Mouse (Mus musculus) forebrain, postnatal 0 days (tissue): ENCODE measurements around the gene 4930579G24Rik. TPM values are rescaled to one million over a fixed set of nuclear protein-coding genes. Genes with fewer than 3 reads are reported as not detected.

Experiments used
- ATAC-seq: fragments of 200-750 bp; cut with Nextera tagmentation; 2 replicates; pipeline ENCODE4 v1.8.0; 2017; ENCODE audit warnings: mild to moderate bottlenecking, moderate library complexity
- DNase-seq: peaks from one replicate; pipeline ENCODE4 v3.0.0-alpha.2; 2015
- H3K27ac ChIP-seq: fragments of 300-500 bp; sonication (generic); 2 replicates; pipeline ENCODE4 v1.5.1; 2014; ENCODE audit warnings: low read depth, mild to moderate bottlenecking, antibody characterized with exemption, low read length, moderate library complexity, mixed read lengths
- H3K27me3 ChIP-seq: fragments of 300-500 bp; sonication (generic); 2 replicates; pipeline ENCODE4 v1.6.1; 2014; ENCODE audit warnings: mild to moderate bottlenecking, low read length, mixed read lengths; ENCODE audit not compliant: insufficient read depth
- H3K36me3 ChIP-seq: fragments of 300-500 bp; sonication (generic); 2 replicates; pipeline ENCODE4 v1.6.1; 2014; ENCODE audit warnings: mild to moderate bottlenecking, moderate library complexity; ENCODE audit not compliant: insufficient read depth
- H3K4me1 ChIP-seq: fragments of 300-500 bp; sonication (generic); 2 replicates; pipeline ENCODE4 v1.6.1; 2014; ENCODE audit warnings: antibody characterized with exemption; ENCODE audit not compliant: insufficient read depth
- H3K4me2 ChIP-seq: fragments of 300-500 bp; sonication (generic); 2 replicates; pipeline ENCODE4 v1.6.1; 2014; ENCODE audit warnings: low read depth, mild to moderate bottlenecking, moderate library complexity
- H3K4me3 ChIP-seq: fragments of 300-500 bp; sonication (generic); 2 replicates; pipeline ENCODE4 v1.5.1; 2014; ENCODE audit warnings: low read depth, low read length, mixed read lengths
- H3K9ac ChIP-seq: fragments of 300-500 bp; sonication (generic); 2 replicates; pipeline ENCODE4 v1.6.1; 2014; ENCODE audit warnings: mild to moderate bottlenecking
- H3K9me3 ChIP-seq: fragments of 300-500 bp; sonication (generic); 2 replicates; pipeline ENCODE4 v1.6.1; 2016; ENCODE audit warnings: low read length
- CTCF ChIP-seq: sonication (generic); IDR thresholded peaks from 2 replicates; pipeline ENCODE4 v1.5.1; 2016; ENCODE audit warnings: antibody characterized with exemption, control low read depth, low read depth
- WGBS: fragments of 180-500 bp; shearing (Covaris S2); extraction: QIAGEN DNeasy Blood & Tissue Kit; methylation state at CpG from one replicate; pipeline ENCODE4 v1.1.7; 2014; 5-methylcytosine and 5-hydroxymethylcytosine counted together
- polyA plus RNA-seq: library from polyadenylated mRNA; unstranded; fragments of >200 nt; fragmentation: Nextera tagmentation; extraction: Ambion mirVana; gene quantifications from 2 replicates; pipeline ENCODE4 v1.2.1, GENCODE M21; 2015
- total RNA-seq: library from RNA; depleted of rRNA; stranded (reverse); fragments of >200 nt; gene quantifications from 2 replicates; pipeline ENCODE4 v1.2.3, GENCODE M21; 2014; rRNA removed

Gene 4930579G24Rik
- total RNA-seq (4.1 and 4.2 TPM in 2 replicates), polyA plus RNA-seq (3.9 and 4.5 TPM in 2 replicates)

DNA sequence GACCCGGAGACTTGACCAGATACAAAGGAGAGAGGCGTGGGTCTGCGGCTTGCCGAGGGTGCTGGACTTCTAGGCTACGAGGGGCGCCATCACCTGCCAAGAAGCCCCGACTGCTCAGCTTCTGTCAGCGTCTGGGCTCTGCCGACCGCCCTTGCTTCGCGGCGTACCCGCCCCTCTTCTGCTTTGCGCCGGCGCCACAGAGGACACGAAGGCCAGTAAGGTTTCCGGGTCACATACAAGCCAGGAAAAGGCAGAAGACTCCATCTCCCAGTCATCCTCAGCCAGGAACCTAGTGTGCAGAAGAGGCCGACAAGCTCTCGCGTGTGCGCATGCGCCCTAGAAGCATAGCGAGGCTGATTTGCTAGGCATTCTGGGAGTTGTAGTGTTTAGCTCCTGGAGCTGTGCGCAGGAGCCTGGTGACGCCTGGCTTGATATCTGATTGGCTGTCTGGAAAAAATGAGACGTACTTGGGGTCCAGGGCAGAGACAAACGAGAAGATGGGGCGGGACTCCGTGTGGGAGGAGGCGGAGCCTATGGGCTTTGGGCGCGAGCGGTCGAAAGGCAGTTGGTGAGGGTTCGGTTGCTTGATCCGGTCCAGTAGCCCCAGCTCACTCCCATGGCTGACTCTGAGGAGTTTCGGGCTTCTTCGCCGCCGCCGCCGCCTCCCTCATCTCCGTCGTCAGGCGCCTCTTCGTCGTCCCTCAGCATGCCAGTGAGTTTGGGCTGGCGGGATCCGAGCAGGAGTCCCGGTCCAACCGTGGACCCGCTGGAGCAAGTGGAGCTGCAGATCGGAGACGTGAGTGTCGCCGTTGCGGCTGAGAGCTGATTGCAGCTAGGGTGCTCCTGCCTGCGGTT, at the start of gene 4930579G24Rik:
Gene 4930579G24Rik, plus strand, starts transcription at position 519 of the 855 bp plus-strand sequence.
- ATAC-seq (peak; percentile 98), DNase-seq (peak; percentile 99)
- Histone ChIP-seq H3K27ac (peak within 1 kb of the TSS; percentile 76), H3K4me2 (peak within 1 kb of the TSS; percentile 83), H3K36me3 (0 out of 2 replicates have a peak, but pooled peaks cover 7% of the 10 kb centered on the region), H3K9ac (peak within 1 kb of the TSS; percentile 60), H3K4me3 (peak within 1 kb of the TSS; percentile 75), H3K27me3 (no peaks in the 10 kb centered on the region), H3K9me3 (no peaks in the 10 kb centered on the region), H3K4me1 (0 out of 2 replicates have a peak, but pooled peaks cover 5% of the 10 kb centered on the region)
- peak; percentile 1; the same call in 1 of the 2 replicates for TF ChIP-seq CTCF
- under 1% methylated on average over 60 of the region's 60 CpGs for WGBS

DNA sequence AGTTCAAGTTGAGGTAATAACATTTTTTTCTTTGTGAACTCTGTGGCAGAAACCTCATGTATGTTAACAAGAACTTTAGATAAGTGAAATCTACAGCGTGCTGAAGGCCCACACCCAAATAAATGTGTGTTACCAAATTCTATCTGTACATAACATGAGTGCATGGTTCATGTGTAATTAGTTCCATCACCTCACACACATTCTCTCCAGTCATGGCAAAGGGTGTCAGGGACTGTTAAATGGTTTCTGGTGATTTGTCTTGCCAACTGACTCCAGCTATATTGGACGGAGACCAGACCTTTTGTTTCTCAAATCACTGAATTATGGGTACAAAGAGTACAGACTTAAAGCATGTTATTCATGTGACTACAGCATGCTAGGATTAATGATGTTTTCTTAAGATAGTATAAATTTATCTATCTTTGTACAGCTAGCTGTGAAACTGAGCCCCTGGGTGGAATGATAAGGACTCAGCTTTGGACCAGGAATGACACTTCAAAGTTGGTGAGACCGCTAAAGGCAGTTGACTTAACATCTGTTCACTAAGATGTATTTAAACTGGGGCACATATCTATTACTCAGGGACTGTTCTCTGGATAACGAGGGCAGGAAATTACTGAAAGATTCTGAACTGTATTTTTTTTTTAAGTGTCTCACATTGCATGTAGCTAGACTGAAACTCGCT, 48.8 kb upstream of the 4930579G24Rik start:
- DNase-seq (no peak), ATAC-seq (no peak)
- no peaks in the 10 kb centered on the region for H3K9me3 ChIP-seq
- no peaks in the 10 kb centered on the region for H3K27me3 ChIP-seq
- 0 out of 2 replicates have a peak, but pooled peaks cover 4% of the 10 kb centered on the region for H3K4me1 ChIP-seq
- H3K4me3 ChIP-seq, result no peak overlapping the region
- no peak overlapping the region for H3K9ac ChIP-seq
- H3K4me2 ChIP-seq, result no peak overlapping the region
- H3K36me3 ChIP-seq, result no peaks in the 10 kb centered on the region
- WGBS, result 73% methylated on average over 5 of the region's 5 CpGs
- no peak for TF ChIP-seq CTCF
- H3K27ac ChIP-seq, result no peak overlapping the region

DNA sequence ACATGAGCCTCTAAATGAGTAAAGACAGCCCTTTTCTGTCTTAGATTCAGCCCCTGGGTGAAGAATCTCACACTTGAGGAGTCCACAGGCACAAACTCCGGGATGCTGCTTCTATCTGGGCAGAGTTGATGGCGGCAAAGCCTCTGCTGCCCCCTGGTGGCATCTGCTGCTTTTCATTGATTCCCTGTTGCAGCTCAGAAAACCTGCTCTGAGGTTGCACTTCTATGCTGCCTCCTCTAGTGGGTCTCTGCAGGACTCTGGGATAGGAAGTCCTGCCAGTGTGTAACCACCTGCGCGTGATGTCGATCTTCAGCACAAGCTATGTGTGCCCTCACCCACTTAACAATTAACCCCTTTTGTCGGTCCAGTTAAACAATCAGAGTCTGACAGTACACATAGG, 42.1 kb upstream of the 4930579G24Rik start:
- Histone ChIP-seq H3K4me2 (no peak overlapping the region), H3K9ac (no peak overlapping the region), H3K4me3 (no peak overlapping the region), H3K27ac (no peak overlapping the region), H3K27me3 (no peaks in the 10 kb centered on the region), H3K9me3 (no peaks in the 10 kb centered on the region), H3K4me1 (0 out of 2 replicates have a peak, but pooled peaks cover 3% of the 10 kb centered on the region), H3K36me3 (no peaks in the 10 kb centered on the region)
- DNase-seq (peak; percentile 96), ATAC-seq (peak; percentile 87)
- TF ChIP-seq CTCF, result peak; percentile 99
- 2% methylated on average over 6 of the region's 6 CpGs for WGBS

DNA sequence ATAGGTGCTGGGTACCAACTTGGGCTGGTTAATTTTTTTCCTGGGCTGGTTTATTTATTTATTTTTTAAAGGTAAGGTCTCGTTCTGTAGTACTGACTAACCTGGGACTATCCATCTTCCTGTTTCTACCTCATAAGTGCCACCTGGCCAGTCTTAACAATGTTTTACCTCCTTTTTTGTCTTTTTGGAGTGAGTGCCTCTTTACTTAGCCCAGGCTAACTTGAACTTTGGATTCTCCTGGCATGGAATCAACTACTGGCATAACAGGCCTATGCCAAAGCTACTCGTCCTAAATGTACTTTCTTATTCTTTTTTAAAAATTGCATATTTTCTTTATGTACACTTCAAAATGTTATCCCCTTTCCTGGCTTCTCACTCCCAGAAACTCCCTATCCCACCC, 39.2 kb upstream of the 4930579G24Rik start:
- no peak overlapping the region for H3K27ac ChIP-seq
- H3K4me1 ChIP-seq, result 0 out of 2 replicates have a peak, but pooled peaks cover 3% of the 10 kb centered on the region
- H3K9ac ChIP-seq, result no peak overlapping the region
- ATAC-seq, result no peak
- H3K4me2 ChIP-seq, result no peak overlapping the region
- H3K36me3 ChIP-seq, result peaks cover 9% of the 10 kb centered on the region; the same call in 1 of the 2 replicates
- H3K9me3 ChIP-seq, result no peaks in the 10 kb centered on the region
- H3K4me3 ChIP-seq, result no peak overlapping the region
- no peak for TF ChIP-seq CTCF
- DNase-seq, result no peak
- no peaks in the 10 kb centered on the region for H3K27me3 ChIP-seq
- WGBS, result 81% methylated on average over 2 of the region's 2 CpGs

DNA sequence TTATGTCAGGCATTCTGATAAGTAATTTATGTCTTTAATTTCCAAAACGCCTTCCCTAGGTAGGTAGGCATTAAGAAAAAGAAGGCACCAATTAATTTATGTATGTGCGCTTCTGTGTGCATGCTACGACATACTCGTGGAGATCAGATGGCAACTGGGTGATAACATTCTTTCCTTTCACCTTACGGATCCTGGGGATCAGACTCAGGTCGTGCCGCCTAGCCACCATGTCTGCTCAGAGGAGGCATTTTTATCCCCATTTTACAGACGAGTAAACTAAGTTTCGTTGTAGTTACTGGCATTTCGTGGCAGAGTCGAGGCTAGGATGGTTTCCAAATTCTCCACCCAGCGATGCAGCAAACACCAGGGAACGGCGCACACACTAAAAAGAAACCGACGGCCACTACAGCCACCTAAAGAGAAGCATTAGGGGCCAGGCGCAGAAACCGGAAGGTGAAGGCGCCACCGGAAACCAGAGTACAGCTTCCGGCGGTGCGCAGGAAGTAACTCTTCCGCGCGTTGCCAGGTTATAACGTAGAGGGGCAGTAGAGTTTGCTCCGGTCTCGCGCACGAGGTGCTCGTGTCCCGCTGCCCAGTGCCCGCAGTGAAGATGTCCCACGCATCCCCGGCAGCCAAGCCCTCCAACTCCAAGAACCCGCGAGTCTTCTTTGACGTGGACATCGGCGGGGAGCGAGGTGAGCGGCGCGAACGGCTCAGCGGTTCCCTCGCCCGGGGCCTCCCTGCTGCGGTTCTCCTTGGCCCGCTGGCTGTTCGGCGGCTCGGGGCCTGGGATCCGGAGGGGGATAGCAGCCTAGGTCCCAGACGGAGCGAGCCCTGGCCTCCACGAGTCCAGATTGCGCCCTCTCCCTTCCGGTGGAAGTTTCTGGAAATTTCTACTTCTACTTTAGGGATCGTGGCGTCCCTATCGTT, 37.8 kb upstream of the 4930579G24Rik start, which contains the start of gene Ppid:
Gene Ppid, plus strand, starts transcription at position 480 of the 930 bp plus-strand sequence.
- Histone ChIP-seq H3K27ac (peak within 1 kb of the TSS; percentile 78), H3K4me1 (0 out of 2 replicates have a peak, but pooled peaks cover 3% of the 10 kb centered on the region), H3K9me3 (no peaks in the 10 kb centered on the region), H3K27me3 (no peaks in the 10 kb centered on the region), H3K36me3 (peaks cover 18% of the 10 kb centered on the region), H3K4me2 (peak within 1 kb of the TSS; percentile 57), H3K9ac (peak within 1 kb of the TSS; percentile 75), H3K4me3 (peak within 1 kb of the TSS; percentile 64)
- TF ChIP-seq CTCF, result peak; percentile 42
- 6% methylated on average over 63 of the region's 63 CpGs for WGBS
- ATAC-seq, result peak; percentile 93
- peak; percentile 91 for DNase-seq
